Mouse (Mus musculus): ENCODE data around the gene Glis1. TPM values are rescaled to one million over a fixed set of nuclear protein-coding genes. Genes with fewer than 3 reads are reported as not detected.
A peak's percentile ranks its signal among the peaks of the same experiment; 100 is the strongest.

The Glis1 gene
- 0.21 and 0.24 TPM in 2 replicates for polyA plus RNA-seq (2012)

DNA sequence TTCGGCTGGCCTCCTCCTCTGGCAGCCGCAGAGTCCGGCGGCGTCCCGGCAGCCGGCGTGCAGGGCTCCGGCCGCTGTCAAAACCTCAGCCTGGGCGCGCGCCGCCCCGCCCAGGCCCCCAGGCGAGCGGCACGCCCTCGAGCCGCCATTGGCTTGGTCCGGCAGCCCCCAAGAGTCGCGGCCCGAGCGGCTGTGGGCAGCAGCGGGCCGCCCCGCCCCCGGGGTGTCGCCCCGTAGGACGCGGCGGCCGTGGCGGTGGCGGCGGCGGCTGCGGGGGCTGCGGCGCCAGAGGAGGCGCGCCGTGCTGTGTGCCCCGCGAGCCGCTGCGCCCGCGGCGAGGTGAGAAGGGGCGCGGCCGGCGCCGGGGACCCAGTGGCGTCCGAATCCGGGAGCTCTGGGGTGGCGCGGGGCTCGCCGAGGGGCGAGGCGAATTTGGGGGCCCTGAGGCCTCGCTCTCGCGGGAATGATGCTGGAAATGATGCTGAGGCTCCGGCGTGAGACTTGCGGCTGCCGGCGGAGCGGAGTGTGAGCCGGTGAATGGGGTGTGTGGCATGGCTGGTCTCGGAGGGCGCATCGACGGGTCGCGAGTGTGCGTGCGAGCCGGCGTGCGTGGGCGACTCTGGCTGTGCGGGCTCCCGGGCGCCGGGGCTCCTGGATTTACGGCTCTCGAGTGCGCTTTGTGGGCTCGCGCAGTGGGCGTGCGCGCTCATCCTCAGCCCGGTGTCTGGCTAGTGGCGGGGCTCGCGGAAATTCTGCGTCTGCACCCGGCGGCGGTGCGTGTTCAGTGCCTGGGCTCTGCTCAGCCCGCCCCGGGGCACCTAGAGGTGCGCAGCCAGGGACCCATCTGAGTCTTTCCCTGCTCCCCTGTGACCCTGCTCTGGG, at the start of gene Glis1:
TSS of gene Glis1 (plus strand) at position 236 of the 882 bp plus-strand sequence.
- H3K9me3 ChIP-seq (ENCODE audit: control insufficient read depth, low read length) = peaks cover 10% of the 10 kb centered on the region; the same call in 1 of the 2 replicates
- H3K4me1 ChIP-seq (ENCODE audit: control insufficient read depth) = peaks cover 16% of the 10 kb centered on the region
- no peak for TF ChIP-seq GATA1 (IDR thresholded peaks at IDR 0.05; ENCODE audit: low read length)
- TF ChIP-seq TAL1 (IDR thresholded peaks at IDR 0.05; ENCODE audit: low read length) = no peak
- H3K27me3 ChIP-seq (ENCODE audit: control insufficient read depth) = peaks cover 74% of the 10 kb centered on the region
- H3K4me3 ChIP-seq (replicated peaks) = peak within 1 kb of the TSS; percentile 42
- no peaks in the 10 kb centered on the region for H3K36me3 ChIP-seq (ENCODE audit: control insufficient read depth)

DNA sequence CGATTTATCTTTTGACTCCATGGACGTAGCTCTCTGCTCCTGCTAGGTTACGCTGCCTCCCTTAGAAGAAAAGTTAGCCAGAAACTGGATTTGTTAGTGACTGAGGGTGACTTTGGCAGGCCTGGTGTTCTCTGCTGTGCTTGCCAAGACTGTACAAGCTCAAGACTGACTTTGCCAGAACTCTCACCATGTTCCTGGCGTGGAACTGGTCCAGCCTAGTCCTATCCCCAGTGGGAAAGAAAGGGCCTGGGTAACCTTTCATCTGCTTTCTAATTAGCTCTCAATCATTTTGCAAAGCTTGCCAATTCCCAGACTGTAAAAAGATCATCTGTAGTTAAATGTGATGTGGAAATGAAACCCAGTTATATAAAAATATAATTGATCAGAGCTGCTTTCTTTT, 47.4 kb upstream of the Glis1 start:
- no peaks in the 10 kb centered on the region for H3K4me1 ChIP-seq (ENCODE audit: control insufficient read depth)
- H3K36me3 ChIP-seq (ENCODE audit: control insufficient read depth) = peaks cover 91% of the 10 kb centered on the region
- TF ChIP-seq TAL1 (IDR thresholded peaks at IDR 0.05; ENCODE audit: low read length) (no peak), GATA1 (IDR thresholded peaks at IDR 0.05; ENCODE audit: low read length) (no peak)
- H3K27me3 ChIP-seq (ENCODE audit: control insufficient read depth) = no peaks in the 10 kb centered on the region
- H3K9me3 ChIP-seq (ENCODE audit: control insufficient read depth, low read length) = no peaks in the 10 kb centered on the region
- H3K4me3 ChIP-seq (replicated peaks) = no peak overlapping the region

DNA sequence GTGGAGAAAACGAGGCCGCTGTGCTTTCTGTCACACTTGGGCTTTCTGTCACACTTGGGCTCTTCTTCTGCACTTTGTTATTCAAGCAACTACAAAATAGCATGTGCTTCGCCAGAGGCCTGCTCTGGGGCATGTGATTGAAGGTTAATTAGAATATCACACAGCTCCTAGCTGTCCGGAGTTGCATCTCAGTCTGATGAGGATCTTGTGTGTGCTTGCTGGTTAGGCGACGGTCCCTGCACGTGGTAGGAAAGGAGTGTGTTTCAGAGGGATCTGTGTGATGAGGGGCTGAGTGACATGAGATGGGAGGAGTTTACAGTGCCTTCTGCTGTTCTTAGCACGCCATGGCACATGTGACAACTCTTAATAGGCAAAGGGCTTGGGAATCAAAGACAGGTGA, 46.9 kb upstream of the Glis1 start:
- no peak for TF ChIP-seq TAL1 (IDR thresholded peaks at IDR 0.05; ENCODE audit: low read length)
- no peak for TF ChIP-seq GATA1 (IDR thresholded peaks at IDR 0.05; ENCODE audit: low read length)
- no peaks in the 10 kb centered on the region for H3K9me3 ChIP-seq (ENCODE audit: control insufficient read depth, low read length)
- peaks cover 93% of the 10 kb centered on the region for H3K36me3 ChIP-seq (ENCODE audit: control insufficient read depth)
- H3K27me3 ChIP-seq (ENCODE audit: control insufficient read depth) = no peaks in the 10 kb centered on the region
- H3K4me3 ChIP-seq (replicated peaks) = no peak overlapping the region
- no peaks in the 10 kb centered on the region for H3K4me1 ChIP-seq (ENCODE audit: control insufficient read depth)

DNA sequence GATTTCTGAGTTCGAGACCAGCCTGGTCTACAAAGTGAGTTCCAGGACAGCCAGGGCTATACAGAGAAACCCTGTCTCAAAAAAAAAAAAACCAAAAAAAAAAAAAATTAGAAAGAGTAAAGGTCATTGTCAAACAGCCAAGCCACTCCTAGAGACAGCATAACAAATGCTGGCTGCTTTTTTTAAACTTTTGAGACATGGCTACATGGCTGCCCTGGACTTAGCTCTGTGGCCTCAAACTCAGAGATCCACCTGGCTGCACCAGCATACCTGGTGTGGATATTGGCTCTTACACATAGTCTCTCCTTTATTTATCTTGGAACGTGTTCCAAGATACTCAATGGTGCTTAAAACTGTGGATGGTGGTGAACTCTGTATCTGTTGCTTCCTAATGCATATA, 46.1 kb upstream of the Glis1 start:
- no peaks in the 10 kb centered on the region for H3K27me3 ChIP-seq (ENCODE audit: control insufficient read depth)
- H3K36me3 ChIP-seq (ENCODE audit: control insufficient read depth) = peaks cover 93% of the 10 kb centered on the region
- H3K4me1 ChIP-seq (ENCODE audit: control insufficient read depth) = no peaks in the 10 kb centered on the region
- no peaks in the 10 kb centered on the region for H3K9me3 ChIP-seq (ENCODE audit: control insufficient read depth, low read length)
- H3K4me3 ChIP-seq (replicated peaks) = no peak overlapping the region
- TF ChIP-seq GATA1 (IDR thresholded peaks at IDR 0.05; ENCODE audit: low read length) (no peak), TAL1 (IDR thresholded peaks at IDR 0.05; ENCODE audit: low read length) (no peak)

DNA sequence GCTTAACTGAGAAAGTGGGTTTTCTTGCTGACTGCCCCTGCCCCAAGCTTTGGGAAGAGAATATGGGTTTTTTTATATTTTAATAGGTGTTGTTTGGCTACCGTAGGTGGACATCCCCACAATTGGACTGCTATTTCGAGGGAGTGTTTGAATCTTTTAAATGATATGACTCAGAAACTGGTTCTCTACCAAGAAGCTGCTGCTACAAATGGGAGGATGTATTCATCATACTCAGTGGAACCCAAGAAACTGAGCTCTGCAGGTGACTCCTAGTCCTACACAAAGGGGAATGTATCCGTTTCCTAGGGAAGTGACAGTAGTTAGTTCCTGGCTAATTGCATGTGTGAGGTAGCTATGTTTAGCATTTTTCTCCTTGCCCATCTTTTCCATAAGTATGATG, 45.0 kb upstream of the Glis1 start:
- Histone ChIP-seq H3K27me3 (ENCODE audit: control insufficient read depth) (no peaks in the 10 kb centered on the region), H3K9me3 (ENCODE audit: control insufficient read depth, low read length) (no peaks in the 10 kb centered on the region), H3K36me3 (ENCODE audit: control insufficient read depth) (peaks cover 95% of the 10 kb centered on the region), H3K4me3 (replicated peaks) (no peak overlapping the region), H3K4me1 (ENCODE audit: control insufficient read depth) (no peaks in the 10 kb centered on the region)
- TF ChIP-seq TAL1 (IDR thresholded peaks at IDR 0.05; ENCODE audit: low read length) (no peak), GATA1 (IDR thresholded peaks at IDR 0.05; ENCODE audit: low read length) (no peak)

DNA sequence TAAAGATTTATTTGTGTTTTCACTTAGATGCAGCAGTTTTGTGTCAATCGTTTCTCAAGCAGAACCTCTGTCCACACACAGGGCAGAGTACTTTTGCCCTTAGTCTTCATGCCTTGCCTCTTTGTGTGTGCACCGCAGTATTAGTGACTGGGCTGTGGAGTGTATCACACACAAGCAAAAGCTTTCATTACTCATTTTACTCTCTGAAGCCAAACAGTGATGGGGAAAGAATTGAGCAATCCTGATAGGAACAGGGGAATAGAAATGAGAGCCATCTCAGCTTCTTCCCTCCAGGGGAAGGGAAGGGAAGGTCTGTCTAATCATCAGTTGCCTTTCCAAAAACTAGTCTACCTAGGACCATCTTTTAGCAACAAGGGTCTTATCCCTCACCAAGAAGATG, 40.6 kb upstream of the Glis1 start:
- Histone ChIP-seq H3K36me3 (ENCODE audit: control insufficient read depth) (peaks cover 97% of the 10 kb centered on the region), H3K27me3 (ENCODE audit: control insufficient read depth) (no peaks in the 10 kb centered on the region), H3K4me3 (replicated peaks) (no peak overlapping the region), H3K4me1 (ENCODE audit: control insufficient read depth) (no peaks in the 10 kb centered on the region), H3K9me3 (ENCODE audit: control insufficient read depth, low read length) (no peaks in the 10 kb centered on the region)
- TF ChIP-seq TAL1 (IDR thresholded peaks at IDR 0.05; ENCODE audit: low read length) (no peak), GATA1 (IDR thresholded peaks at IDR 0.05; ENCODE audit: low read length) (no peak)

DNA sequence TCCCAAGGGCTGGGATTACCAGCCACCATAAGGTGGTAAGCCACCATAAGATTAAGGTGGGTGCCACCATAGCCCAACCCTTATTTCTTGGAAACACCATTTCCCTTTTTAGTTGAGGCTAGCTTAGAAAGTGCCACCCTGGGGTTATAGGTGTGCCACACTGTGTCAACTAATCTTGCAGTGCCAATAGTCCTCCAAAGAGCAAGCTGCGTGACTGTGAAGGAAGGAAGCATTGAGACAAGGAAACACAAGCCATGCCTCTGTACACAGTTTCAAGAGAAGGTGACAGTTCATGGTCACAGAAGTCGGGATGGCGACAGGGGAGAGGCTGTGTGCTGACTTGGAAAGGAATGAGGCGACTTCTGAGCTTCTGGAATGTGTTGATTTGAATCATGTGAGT, 14.2 kb upstream of the Glis1 start:
- Histone ChIP-seq H3K36me3 (ENCODE audit: control insufficient read depth) (peaks cover 32% of the 10 kb centered on the region), H3K9me3 (ENCODE audit: control insufficient read depth, low read length) (no peaks in the 10 kb centered on the region), H3K27me3 (ENCODE audit: control insufficient read depth) (0 out of 2 replicates have a peak, but pooled peaks cover 2% of the 10 kb centered on the region), H3K4me1 (ENCODE audit: control insufficient read depth) (peaks cover 8% of the 10 kb centered on the region), H3K4me3 (replicated peaks) (no peak overlapping the region)
- TF ChIP-seq TAL1 (IDR thresholded peaks at IDR 0.05; ENCODE audit: low read length) = no peak
- TF ChIP-seq GATA1 (IDR thresholded peaks at IDR 0.05; ENCODE audit: low read length) = no peak

DNA sequence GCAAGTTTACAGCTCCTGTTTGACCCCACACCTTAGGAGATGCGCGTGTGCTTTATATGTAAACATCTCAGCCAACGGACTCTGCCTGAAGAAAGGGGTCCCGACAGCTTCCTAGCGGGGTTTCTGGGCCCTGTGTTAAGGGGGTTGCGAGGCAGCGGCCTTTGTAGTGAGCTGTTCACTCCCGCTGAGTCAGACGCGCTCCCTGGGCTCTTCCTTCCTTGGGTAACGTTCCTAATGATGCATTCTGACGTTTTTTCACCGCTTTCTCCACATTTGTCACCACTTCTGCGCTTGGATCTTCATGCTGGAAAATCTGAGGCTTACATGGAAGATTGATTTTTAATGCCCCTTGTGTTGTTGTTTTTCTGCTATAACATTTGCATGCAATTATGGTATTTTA, 12.7 kb upstream of the Glis1 start:
- Histone ChIP-seq H3K36me3 (ENCODE audit: control insufficient read depth) (peaks cover 20% of the 10 kb centered on the region), H3K4me1 (ENCODE audit: control insufficient read depth) (peaks cover 8% of the 10 kb centered on the region), H3K4me3 (replicated peaks) (peak overlapping the region; percentile 31), H3K27me3 (ENCODE audit: control insufficient read depth) (0 out of 2 replicates have a peak, but pooled peaks cover 2% of the 10 kb centered on the region), H3K9me3 (ENCODE audit: control insufficient read depth, low read length) (no peaks in the 10 kb centered on the region)
- no peak for TF ChIP-seq GATA1 (IDR thresholded peaks at IDR 0.05; ENCODE audit: low read length)
- no peak for TF ChIP-seq TAL1 (IDR thresholded peaks at IDR 0.05; ENCODE audit: low read length)

DNA sequence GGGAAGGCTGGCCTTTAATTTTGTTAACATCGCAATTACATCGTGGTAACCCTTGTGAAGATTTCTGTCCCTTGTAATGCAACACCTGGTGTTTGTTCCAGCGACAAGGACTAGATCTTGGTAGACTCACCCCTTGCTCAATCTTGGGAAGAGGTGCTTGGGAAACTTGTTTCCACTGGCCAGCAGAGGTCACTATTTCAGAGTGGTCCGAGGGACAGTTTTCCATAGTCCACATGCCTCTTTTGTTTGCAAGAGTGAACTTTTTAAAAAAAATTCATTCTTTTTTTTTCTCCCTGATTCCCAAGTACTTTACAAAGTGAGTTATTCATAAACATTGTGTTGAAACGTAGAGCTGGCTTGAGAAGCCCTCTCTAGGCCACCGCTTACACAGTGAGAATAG, 12.2 kb upstream of the Glis1 start:
- no peaks in the 10 kb centered on the region for H3K9me3 ChIP-seq (ENCODE audit: control insufficient read depth, low read length)
- peaks cover 15% of the 10 kb centered on the region for H3K36me3 ChIP-seq (ENCODE audit: control insufficient read depth)
- peaks cover 8% of the 10 kb centered on the region for H3K4me1 ChIP-seq (ENCODE audit: control insufficient read depth)
- TF ChIP-seq GATA1 (IDR thresholded peaks at IDR 0.05; ENCODE audit: low read length) (no peak), TAL1 (IDR thresholded peaks at IDR 0.05; ENCODE audit: low read length) (no peak)
- H3K4me3 ChIP-seq (replicated peaks) = no peak overlapping the region
- 0 out of 2 replicates have a peak, but pooled peaks cover 2% of the 10 kb centered on the region for H3K27me3 ChIP-seq (ENCODE audit: control insufficient read depth)

Measured in erythroblast, embryonic 14.5 days (primary cell).